Mouse (Mus musculus): Measurements from ENCODE around the gene Nutf2-ps1.
"Not testable (repeated sequence)": the region's sequence is repeated elsewhere in the genome, so short reads cannot be mapped to it uniquely, and the experiment has no call there.

Nutf2-ps1 gene

DNA sequence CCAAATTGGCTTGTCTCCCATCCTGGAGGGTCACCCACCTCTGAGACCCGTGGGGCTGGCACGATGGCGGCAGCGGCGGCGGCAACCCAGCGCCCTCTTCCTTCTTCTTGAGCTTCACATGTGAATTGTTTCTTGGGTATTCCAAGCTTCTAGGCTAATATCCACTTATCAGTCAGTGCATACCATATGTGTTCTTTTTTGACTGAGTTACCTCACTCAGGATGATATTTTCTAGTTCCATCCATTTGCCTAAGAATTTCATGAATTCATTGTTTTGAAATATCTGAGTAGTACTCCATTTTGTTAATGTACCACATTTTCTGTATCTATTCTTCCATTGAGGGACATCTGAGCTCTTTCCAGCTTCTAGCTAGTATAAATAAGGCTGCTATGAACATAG, at the start of gene Nutf2-ps1:
Gene Nutf2-ps1 (minus strand): TSS at position 101 of the 400 bp plus-strand sequence.
- DNase-seq: not testable (repeated sequence)

DNA sequence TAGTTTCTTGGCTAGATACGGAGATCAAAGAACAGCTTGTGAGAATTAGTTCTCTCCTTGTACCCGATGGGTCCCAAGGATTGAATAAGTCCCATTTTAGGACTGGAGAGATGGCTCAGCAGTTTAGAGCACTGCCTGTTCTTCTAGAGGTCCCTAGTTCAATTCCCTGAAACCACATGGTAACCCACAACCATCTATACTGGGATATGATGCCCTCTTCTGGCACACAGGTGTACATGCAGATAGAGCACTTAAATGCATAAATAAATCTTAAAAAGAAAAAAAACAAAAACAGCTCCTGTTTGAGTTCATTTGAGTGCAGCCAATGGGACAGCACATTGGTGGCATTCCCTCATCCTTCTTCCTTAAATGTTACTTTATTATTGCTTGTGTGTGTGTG, 49.2 kb upstream of the Nutf2-ps1 start:
- no peak for DNase-seq

DNA sequence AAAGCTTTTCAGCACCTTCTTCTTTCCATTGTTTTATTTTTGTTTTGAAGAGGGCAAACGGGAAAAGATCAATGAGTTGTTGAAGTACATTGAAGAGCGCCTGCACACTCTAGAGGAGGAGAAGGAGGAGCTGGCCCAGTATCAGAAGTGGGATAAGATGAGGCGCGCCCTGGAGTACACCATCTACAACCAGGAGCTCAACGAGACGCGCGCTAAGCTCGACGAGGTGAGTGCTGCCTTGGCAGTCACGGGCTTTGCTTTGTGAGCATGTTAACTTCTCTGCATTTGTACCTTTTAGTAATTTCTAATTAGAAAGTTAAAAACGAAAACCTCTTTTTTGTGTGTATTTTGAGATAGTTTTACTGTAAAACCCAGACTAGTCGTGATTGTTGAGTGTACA, 32.8 kb upstream of the Nutf2-ps1 start:
- DNase-seq: no peak

DNA sequence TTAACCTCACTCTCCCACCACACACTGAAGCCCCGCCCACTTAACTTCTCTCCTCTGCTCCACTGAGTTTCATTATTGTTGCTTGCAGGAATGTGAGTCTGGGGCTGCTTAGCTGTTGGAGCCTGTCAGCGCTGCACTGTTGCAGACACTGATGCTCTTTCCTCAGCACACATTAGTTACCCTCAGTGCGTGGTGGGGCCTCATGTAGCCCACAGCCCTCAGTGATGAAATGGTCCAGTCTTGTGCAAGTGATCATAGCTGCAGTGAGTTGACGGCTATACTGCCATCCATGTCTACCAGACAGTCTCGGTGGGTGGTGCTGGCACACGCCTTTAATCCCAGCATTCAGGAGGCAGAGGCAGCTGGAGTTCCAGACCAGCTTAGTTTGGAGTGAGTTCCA, 20.1 kb upstream of the Nutf2-ps1 start:
- peak; percentile 52 for DNase-seq

DNA sequence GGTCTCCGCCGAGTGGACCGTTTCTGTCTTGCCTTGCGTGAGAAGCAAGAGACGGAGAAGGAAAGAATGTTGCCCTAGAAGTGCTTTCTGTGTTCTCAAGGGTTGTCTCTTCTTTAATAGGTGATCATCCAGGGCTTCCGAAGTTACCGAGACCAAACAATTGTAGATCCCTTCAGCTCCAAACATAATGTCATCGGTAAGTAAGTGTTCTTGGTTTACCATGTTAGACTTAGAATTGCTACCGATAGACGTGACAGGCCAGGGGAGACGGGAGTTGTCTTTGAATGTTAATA, 12.4 kb upstream of the Nutf2-ps1 start:
- no peak for DNase-seq

DNA sequence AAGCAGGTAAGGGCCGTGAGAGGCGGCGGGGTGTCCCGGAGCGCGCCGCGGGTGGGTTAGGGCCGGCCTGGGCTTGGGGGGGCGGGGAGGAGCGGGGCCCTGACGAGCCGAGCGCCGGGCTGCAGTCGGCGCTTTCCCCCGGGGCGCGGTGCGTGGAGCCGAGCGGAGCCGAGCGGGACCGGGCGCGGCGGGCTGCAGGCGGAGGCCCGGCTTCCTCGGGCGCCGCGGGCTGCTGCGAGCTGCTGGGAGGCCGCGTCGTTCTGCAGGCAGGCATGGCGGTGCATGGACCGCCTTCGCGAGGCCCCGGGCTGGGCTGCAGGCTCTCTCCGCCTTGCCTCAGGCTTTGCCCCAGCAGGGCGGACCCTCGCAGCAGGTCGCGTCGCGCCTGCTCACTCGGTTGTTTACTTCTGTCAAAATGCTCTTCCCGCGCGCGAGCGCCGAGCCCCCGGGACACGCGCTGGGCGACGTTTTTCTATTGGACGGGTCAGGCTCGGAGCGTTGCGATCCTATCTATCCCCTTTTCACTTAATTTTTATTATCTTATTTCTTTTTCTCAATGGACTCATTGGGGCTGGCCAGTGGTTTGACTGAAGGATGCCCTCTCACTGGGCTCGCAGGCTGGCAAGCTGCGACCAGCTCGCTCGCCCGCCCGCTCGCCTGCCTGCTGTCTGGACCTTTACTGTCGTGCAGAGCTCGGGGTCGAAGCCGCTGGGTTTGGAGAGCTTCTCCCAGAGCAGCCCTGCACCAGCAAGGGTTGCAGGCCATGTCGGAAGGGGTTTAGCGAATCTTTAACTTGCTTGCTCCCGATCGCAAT, 11.9 kb upstream of the Nutf2-ps1 start:
- peak; percentile 74 for DNase-seq

DNA sequence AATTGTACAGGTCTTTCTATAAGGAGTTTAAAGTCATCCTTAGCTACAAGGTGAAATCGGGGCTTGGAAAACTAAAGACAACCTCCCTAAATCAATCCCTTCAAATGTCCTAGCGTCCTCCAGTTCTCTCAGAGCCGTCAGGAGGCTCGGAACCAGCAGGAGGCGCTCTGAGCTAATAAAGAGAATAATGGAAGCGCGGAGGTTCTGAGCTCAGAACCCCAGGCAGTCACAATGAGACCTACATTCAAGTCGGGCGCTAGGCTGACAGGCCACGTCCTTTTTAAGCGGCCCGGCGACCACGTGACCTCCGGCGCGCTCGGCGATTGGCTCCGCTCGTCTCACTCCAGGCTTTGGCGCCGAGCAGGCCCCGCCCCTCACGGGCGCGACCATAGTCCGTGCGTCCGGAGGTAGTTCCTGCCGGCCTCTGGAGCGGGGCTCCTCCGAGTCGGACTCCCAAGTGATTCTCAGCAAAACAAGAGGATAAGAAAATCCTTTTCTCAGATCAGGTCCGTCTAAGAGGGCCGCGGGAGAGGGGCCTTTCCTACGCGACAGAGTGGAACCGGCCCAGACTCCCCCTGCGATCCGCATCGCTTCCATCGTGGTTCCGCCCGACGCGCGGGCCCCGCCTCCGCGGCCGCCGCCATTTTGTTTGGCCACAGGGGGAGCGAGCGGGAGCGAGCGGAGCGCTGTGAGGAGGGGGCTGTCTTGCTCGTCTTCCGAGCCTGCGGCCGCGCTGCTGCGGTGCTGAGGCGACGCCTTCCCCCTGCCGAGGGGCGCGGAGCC, 11.1 kb upstream of the Nutf2-ps1 start, which contains the start of gene Smc3:
Gene Smc3 (plus strand): TSS at position 642 of the 783 bp plus-strand sequence.
- peak; percentile 99 for DNase-seq

DNA sequence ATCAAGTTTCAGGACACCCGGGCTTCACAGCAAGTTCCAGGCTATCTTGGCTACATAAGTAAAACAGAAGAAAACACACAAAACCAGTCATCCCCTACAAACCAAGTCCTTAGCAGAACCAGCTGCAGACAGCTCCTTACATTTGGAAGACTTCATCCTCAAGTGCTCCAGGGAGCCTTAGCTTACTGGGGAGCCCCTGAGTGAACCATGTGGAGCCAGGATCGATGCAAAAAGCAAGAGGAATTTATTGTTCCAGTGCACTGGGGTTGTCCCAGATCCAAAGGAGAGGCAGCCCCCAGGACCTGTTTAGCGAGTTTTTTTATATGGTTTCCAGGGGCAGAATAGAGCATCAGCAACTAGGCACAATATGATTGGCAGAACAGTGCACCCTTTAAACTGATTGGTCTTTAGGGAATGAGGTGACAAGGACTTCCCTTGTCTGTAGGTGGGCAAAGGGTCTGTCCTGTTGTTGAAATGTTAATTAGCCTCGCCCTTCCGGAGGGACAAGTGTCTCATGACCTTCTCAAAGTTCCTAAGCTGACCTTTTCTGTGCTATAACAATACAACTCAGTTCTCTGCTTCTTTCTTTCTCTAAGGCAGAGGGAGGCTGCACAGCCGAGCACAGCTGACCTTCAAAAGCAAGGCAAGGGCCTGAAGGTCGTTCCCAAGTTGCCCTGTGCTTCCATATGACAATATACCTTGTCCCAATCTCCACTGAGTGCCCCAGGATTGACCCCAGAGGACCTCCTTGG, 8.0 kb upstream of the Nutf2-ps1 start:
- DNase-seq: no peak

DNA sequence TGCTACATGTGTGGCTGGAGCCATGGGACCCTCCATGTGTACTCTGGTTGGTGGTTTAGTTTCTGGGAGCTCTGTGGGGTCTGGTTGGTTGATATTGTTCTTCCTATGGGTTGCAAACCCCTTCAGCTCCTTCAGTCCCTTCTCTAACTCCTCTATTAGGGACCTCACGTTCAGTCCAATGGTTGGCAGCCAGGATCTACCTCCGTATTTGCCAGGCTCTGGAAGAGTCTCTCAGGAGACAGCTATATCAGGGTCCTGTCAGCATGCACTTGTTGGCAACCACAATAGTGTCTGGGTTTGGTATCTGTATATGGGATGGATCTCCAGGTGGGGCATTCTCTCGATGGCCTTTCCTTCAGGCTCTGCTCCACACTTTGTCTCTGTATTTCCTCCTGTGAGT, 1.2 kb downstream of the Nutf2-ps1 start:
- not testable (repeated sequence) for DNase-seq

DNA sequence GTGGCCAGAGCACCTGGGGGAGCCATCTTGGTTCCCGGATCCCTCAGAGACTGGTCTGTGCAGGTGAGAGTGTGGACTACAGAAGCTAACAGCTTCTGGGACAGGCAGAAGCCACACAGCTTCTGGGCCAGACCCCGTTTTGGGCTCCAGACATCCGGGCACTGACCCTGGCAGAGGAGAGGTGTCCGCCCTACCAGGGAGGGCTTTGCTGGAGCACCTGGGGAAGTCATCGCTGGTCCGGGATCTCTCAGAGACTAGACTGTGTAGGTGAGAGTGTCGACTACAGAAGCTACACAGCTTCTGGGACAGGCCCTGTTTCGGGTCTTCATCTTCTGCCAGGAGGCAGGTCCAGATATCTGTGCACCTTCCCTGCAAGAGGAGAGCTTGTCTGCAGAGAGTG, 8.6 kb downstream of the Nutf2-ps1 start:
- DNase-seq: not testable (repeated sequence)

DNA sequence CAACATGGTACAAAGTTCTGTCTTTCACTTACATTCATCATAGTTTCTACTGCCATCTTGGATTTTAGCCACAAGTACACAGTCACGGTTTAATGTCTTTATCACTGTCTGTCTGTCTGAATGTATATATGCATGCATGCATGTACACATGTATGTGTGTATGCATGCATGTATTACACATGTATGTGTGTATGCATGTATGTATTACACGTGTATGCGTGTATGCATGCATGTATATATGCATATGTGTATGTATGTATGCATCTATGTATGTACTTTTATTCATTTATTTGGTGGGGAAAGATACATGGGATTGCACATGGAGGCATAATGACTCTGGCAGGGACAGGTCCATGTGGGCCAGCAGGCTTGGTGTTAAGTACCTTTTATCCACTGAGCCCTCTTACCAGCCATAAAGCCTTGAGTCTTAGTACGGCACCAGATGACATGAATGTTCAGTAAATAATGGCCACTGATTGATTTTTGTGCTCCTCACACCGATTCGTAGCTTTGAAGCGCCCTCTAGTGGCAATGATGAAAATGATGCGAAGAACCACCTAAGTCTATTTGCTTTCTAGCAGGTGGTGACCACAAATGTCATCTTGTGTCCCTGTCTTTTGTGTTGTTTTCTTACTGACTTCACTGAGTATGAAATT, 10.1 kb downstream of the Nutf2-ps1 start:
- DNase-seq: peak; percentile 81

DNA sequence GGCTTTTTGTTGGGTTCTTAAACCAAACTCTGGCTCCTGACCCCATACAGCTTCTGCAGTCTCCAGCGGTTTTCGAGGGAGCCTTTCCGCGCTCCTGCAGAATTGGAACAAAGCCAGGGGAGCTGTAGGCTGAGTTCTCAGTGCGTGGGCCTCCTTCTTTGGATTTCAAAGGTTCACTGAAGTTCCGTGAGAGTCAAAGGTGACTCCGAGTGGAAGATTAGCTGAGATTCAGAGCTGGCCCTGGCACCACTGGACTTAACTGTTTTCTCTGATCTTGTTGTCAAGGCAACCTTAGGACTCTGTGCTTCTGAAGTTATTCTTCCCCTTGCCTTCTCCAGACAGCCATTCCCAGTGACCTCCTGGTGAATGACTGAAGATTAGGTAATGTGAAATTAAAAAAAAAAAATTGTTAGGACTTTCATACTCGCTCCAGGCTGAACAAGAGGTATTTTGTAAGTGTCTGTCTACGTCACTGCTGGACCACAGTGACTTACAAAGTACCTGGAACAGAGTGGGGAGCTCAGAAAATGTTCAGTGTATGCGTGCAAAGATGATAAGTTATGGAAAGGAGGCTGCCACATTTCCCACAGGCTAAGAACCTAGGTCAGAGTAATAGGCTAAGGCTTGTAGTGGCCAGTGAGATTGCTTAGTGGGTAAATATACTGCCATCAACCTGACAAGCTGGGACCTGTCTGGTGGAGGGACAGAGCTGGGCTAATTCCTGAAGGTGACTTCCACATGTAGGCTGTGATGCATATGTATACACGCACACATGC, 11.7 kb downstream of the Nutf2-ps1 start:
- DNase-seq: no peak

DNA sequence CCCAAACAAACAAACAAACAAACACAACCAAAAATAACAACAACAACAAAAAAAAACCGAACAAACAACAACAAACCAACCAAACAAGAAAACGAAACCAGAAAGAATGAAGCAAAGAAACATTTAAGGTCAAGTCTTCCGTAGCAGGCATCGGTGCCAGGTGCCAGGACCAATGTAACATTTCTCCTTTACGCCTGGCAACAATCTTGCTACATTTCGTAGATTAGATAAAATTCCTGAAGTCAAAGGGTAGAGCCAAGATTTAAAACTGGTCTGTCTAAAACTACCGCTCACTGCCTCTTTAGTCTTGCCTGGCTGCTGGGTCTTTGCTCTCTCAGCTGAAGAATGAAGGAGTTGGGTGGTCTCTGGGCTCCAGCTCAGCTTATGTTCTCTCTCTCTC, 12.8 kb downstream of the Nutf2-ps1 start:
- no peak for DNase-seq

DNA sequence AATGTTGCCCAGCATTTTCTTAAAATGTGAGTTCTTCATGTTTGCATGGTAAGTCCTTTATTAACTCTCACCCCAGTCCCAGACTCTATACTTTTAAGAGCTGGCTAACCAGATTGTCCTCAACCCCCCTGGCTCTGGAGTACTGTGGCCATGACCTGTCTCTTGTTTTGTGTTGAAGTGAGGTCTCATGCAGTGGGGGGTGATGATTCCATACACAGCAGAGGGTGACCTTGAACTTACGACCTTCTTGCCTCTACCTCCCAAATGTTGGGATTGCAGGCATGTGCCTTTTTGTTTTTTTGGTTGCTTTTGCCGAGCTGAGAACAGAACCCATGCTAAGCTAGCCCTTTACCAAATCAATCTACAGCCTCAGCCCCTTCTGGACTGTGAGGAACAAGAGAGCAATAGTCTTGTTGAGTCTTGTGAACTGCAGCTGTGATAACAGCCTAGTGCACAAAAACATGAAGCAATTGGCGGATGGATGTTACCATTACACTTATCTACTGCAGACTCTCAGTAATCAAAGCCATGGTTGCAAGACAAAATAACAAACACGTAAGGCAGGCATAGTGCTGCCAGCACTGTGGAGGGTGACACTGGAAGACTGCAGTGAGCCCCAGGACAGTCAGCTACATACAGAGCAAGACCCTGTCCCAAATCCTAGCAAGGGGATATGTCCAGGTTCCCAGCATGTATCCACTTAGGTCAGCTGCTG, 13.4 kb downstream of the Nutf2-ps1 start:
- DNase-seq: no peak

DNA sequence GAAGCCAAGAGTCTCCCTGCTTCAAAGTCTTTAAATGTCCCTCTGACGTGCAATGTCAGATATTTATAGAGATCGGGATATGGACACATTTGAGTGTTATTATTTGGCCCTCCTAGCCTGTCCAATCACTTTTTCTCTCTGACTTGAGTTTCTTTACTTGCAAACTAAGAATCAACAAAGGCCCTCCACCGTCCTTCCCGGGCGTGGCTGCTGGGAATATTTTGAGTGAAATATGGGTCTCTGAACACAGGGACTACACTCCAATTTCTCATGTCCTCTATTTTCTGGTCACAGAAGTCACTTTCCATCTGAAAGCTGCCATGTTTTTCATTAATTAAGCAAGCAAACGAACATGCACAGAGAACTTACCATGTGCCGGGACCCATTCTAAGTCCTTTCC, 14.3 kb downstream of the Nutf2-ps1 start:
- DNase-seq: no peak

DNA sequence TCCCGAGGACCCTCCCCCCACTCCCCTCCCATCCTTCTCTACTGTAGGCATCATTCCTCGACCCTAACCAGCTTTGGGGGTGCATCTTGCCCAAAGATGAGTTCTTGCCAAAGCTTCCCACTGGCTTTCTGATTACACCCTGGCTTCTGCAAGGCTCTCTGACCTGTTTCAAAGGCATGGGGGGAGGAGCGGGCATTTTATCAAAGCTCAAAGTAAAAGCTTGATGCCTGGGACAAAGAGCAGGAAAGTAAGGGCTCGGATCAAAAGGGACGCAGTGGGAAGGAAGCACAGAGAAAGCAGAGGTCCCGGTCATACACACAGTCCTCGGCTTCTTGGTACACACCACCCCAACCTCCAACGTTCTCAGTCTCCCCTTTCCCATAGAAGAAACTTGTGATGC, 14.7 kb downstream of the Nutf2-ps1 start:
- DNase-seq: no peak

DNA sequence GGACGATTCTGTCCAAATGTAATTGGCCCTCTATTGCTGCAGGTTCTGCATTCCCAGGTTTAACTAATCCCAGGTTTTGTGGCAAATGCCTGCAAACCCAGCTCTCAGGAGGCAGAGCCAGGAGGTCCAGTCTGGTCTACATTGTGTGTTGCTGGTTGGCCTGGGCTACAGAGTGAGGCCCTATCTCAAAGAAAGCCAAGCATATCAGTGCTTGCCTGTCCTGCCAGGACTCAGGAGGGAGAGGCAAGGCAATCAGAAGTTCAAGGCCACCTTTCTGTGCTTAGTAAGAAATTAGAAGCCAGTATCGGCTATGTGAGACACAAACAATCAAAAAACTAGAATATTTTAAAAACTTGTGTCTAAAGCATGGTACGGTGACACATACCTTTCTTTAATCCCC, 15.7 kb downstream of the Nutf2-ps1 start:
- DNase-seq: no peak

DNA sequence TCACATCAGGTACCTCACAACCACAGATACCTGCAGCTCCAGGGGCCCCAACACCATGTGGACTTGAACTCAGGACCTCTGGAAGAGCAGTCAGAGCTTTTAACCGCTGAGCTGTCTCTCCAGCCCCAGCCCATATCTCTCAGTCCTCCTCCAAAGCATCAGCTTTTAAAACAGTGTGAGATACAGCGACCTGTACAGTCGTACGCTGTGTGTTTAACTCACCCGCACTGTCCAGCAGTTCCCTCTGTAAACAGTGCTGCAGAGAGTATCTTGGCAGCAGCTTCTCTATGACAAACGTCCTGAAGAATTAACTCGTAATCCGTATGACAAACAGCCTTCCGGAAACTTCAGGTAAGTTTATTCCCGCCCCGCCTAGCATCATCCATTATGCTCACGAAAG, 16.3 kb downstream of the Nutf2-ps1 start:
- no peak for DNase-seq

DNA sequence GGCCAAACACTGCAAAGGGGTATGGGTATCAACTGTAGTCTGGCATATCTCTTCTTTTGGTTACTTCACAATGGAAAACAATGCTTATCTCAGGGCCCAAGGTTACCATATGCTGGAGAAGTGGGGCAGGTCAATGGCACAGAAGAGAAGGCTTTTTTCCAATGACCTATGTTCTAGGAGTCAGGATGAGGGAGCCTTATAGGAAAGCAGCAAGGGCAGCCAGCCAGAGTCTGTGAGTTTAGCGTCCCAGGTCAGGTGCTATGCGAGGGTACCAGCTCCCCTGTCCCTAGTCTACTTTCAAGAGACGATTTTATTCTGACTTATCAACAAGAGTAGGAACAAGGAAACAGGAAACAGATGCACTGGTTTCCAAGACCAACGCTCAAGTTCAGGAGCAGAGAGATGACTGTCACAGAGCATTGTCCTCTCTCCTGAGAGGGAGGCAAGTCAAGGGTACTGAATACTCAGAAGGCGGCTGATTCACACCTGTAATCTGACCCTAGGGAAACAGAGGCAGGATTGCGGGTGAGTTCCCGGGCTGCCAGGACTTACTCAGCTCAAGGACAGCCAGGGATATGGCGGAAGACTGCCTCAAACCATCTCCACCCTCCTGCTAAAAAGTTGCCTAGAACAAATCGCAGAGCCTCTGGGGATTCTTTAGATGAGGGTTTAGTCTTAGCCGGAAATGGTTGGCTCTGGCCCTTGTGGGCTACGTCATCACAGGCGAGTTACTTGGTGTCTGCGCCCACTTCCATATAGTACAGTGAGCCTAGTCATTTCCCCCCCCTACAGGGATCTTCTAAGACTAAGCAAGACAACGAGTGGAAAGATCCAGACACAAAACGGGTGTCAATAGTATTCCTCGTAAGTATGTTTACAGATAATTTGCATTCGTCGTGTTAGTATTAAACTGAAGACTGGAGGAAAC, 17.1 kb downstream of the Nutf2-ps1 start:
- DNase-seq: no peak

DNA sequence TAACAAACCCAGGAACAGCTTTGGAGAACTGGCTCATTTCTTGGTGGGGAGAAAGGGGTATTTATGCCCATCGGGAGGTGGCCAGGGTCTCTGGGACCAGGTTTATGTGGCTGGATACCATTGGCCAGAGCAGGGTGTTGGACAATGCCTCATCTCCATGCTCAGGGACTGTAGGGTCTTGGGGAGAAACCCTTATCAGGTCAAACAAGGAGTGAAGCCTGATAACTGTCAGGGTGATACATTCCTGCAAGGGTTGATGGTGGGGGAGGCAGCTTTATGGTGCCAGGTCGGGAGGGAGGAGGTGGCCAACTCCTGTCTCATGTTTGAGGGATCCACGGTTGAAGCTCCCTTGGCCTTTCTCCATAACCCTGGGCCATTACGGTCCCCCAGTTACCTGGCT, 17.8 kb downstream of the Nutf2-ps1 start:
- DNase-seq: no peak
